Mouse (Mus musculus) heart, embryonic 14.5 days (tissue): ENCODE results near the gene Phactr3. TPM values are rescaled to one million over a fixed set of nuclear protein-coding genes. Genes with fewer than 3 reads are reported as not detected.
A peak's percentile ranks its signal among the peaks of the same experiment; 100 is the strongest.

Experiments
- ATAC-seq: fragments of 200-750 bp; cut with Nextera tagmentation; 2 replicates; pipeline ENCODE4 v1.8.0; 2017; ENCODE audit warnings: low read depth, moderate TSS enrichment; ENCODE audit not compliant: insufficient number of reproducible peaks, insufficient read depth, low FRiP score
- H3K27ac ChIP-seq, 2 experiments: fragments of 200-500 bp in 1 of 2; fragments of 300-500 bp in 1 of 2; sonication (generic) in 1 of 2; replicated peaks in 1 of 2; 2 replicates each; pipeline ENCODE4 v1.5.1; 2012 to 2014; ENCODE audit warnings: low read depth in 2 of 2, low read length in 2 of 2, control low read depth in 1 of 2, mild to moderate bottlenecking in 1 of 2, mixed read lengths in 1 of 2; ENCODE audit not compliant: control insufficient read depth in 1 of 2, insufficient read depth in 1 of 2
- H3K27me3 ChIP-seq: fragments of 300-500 bp; sonication (generic); 2 replicates; pipeline ENCODE4 v1.6.1; 2014; ENCODE audit warnings: mild to moderate bottlenecking, low read length, control low read depth; ENCODE audit not compliant: control insufficient read depth, insufficient read depth
- H3K36me3 ChIP-seq: fragments of 300-500 bp; sonication (generic); 2 replicates; pipeline ENCODE4 v1.6.1; 2014; ENCODE audit warnings: mild to moderate bottlenecking, control low read depth, low read length, mixed read lengths; ENCODE audit not compliant: control insufficient read depth, insufficient read depth
- H3K4me1 ChIP-seq, 2 experiments: fragments of 200-500 bp in 1 of 2; fragments of 300-500 bp in 1 of 2; sonication (generic) in 1 of 2; 2 replicates each; pipeline ENCODE4 v1.6.1; 2012 to 2014; ENCODE audit warnings: low read length in 2 of 2, control low read depth in 1 of 2, mixed read lengths in 1 of 2; ENCODE audit not compliant: control insufficient read depth in 2 of 2, insufficient read depth in 2 of 2
- H3K4me2 ChIP-seq: fragments of 300-500 bp; sonication (generic); 2 replicates; pipeline ENCODE4 v1.6.1; 2014; ENCODE audit warnings: mild to moderate bottlenecking, low read length
- H3K4me3 ChIP-seq, 2 experiments: fragments of 200-500 bp in 1 of 2; fragments of 300-500 bp in 1 of 2; sonication (generic) in 1 of 2; 2 replicates each; pipeline ENCODE4 v1.5.1; 2012 to 2014; ENCODE audit warnings: low read length in 2 of 2, mild to moderate bottlenecking in 2 of 2, control low read depth in 1 of 2, low read depth in 1 of 2, moderate library complexity in 1 of 2; ENCODE audit not compliant: control insufficient read depth in 1 of 2, insufficient read depth in 1 of 2
- H3K9ac ChIP-seq: fragments of 300-500 bp; sonication (generic); 2 replicates; pipeline ENCODE4 v1.6.1; 2014; ENCODE audit warnings: mild to moderate bottlenecking, low read length
- H3K9me3 ChIP-seq: fragments of 300-500 bp; sonication (generic); 2 replicates; pipeline ENCODE4 v1.6.1; 2016; ENCODE audit warnings: low read length, control low read depth; ENCODE audit not compliant: control insufficient read depth
- WGBS: fragments of 180-500 bp; shearing (Covaris S2); extraction: QIAGEN DNeasy Blood & Tissue Kit; methylation state at CpG from one replicate; pipeline ENCODE4 v1.1.7; 2014; 5-methylcytosine and 5-hydroxymethylcytosine counted together
- polyA plus RNA-seq: library from polyadenylated mRNA; unstranded; fragments of >200 nt; fragmentation: Nextera tagmentation; extraction: Ambion mirVana; gene quantifications from 2 replicates; pipeline ENCODE4 v1.2.1, GENCODE M21; 2014

Gene Phactr3
- polyA plus RNA-seq, 1 experiment from 2014 or later, result 11.1 TPM

- no peaks in the 10 kb centered on the region for H3K27me3 ChIP-seq
- WGBS, result 32% methylated on average over 16 of the region's 16 CpGs
- no peak overlapping the region for H3K27ac ChIP-seq
- no peaks in the 10 kb centered on the region for H3K9me3 ChIP-seq
- H3K36me3 ChIP-seq, result no peaks in the 10 kb centered on the region
- ATAC-seq, result no peak
- H3K4me2 ChIP-seq, result 0 out of 2 replicates have a peak overlapping the region, but pooled peaks have one; percentile 9
- H3K4me3 ChIP-seq, result no peak overlapping the region
- H3K9ac ChIP-seq, result no peak overlapping the region
- no peaks in the 10 kb centered on the region; a peak in 1 of 4 replicates for H3K4me1 ChIP-seq
Measured at GRCm38 (mm10) chr2:178175286-178175931, 56.6 kb downstream of the Phactr3 start.

DNA sequence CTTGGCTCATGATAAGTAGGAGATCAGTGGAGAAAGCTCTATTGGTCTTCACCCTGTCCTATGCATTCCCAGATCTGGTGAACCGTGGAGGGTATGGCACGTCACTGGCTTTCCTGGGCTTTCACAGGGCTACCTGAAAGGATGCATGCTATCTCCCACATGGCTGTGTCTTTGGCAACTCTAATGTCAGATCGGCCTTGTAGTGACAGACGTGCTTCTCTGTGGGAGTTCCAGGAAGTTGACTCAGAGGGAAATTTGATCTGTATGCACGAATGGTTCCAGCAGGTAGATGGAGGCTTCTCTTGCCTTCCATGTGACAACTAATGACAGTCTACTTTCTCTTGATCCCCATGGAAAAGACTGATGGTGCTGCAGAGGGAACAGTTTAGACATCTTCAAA, 65.5 kb downstream of the Phactr3 start:
- Histone ChIP-seq H3K9ac (no peak overlapping the region), H3K4me3 (no peak overlapping the region), H3K4me2 (no peak overlapping the region), H3K4me1 (no peaks in the 10 kb centered on the region; a peak in 1 of 4 replicates), H3K27me3 (no peaks in the 10 kb centered on the region), H3K27ac (no peak overlapping the region), H3K9me3 (peaks cover 5% of the 10 kb centered on the region; the same call in 1 of the 2 replicates), H3K36me3 (no peaks in the 10 kb centered on the region)
- ATAC-seq, result no peak
- 64% methylated on average over 5 of the region's 5 CpGs for WGBS

DNA sequence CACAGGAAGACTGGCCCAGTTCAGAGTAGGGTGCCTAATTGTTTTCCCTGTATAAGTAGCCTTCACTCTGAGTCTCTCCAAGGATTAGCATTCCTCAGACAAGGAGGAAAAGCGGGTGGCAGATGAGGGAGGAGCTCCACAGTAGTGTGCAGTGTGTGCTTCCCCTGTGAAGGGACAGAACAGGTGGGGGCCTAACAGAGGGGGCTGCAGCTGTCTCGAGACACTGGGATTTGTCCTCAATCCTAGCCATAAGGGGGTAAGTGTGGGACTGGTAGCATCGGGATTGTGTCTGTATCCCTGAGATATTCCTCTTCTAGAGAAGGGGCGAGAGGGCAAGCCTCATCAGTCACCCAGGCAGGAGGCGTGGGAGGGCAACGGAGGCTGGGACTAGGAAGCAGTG, 66.1 kb downstream of the Phactr3 start:
- Histone ChIP-seq H3K36me3 (no peaks in the 10 kb centered on the region), H3K27ac (no peak overlapping the region), H3K4me3 (no peak overlapping the region), H3K9me3 (peaks cover 5% of the 10 kb centered on the region; the same call in 1 of the 2 replicates), H3K4me1 (no peaks in the 10 kb centered on the region; a peak in 1 of 4 replicates), H3K9ac (no peak overlapping the region), H3K4me2 (no peak overlapping the region), H3K27me3 (no peaks in the 10 kb centered on the region)
- 61% methylated on average over 6 of the region's 6 CpGs for WGBS
- no peak for ATAC-seq

- WGBS, result 75% methylated on average over 2 of the region's 2 CpGs
- H3K4me1 ChIP-seq, result peaks cover 3 to 6% of the 10 kb centered on the region in 2 experiments; a peak in 2 of 4 replicates
- H3K9me3 ChIP-seq, result peaks cover 5% of the 10 kb centered on the region; the same call in 1 of the 2 replicates
- H3K9ac ChIP-seq, result no peak overlapping the region
- no peak overlapping the region for H3K27ac ChIP-seq
- no peaks in the 10 kb centered on the region for H3K36me3 ChIP-seq
- H3K27me3 ChIP-seq, result no peaks in the 10 kb centered on the region
- no peak overlapping the region for H3K4me3 ChIP-seq
- no peak for ATAC-seq
- H3K4me2 ChIP-seq, result no peak overlapping the region
Measured at GRCm38 (mm10) chr2:178188988-178189387, 70.2 kb downstream of the Phactr3 start.

DNA sequence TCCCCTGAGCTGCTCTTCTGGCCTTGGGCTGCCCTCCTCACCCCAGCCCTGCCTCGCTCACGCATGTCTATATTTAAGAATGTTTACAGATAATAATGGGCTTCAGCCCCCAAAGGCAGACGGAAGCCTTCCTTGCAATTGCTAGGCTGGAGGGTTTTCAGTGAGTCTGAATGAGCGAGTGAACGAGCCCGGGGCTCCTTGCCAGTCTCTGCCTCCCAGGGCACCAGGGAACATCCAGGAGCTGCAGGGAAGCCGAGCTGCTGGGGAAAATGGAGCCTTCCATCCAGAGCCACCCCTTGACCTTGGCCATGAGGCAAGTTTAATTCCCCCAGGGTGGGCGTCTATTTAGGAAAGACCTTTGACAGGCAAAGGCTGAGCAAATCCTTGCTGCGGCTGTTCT, 74.1 kb downstream of the Phactr3 start:
- Histone ChIP-seq H3K9ac (no peak overlapping the region), H3K4me2 (no peak overlapping the region), H3K36me3 (no peaks in the 10 kb centered on the region), H3K27ac (no peak overlapping the region), H3K4me1 (peaks cover 6 to 13% of the 10 kb centered on the region in 2 experiments; a peak in 3 of 4 replicates), H3K27me3 (no peaks in the 10 kb centered on the region), H3K4me3 (no peak overlapping the region), H3K9me3 (no peaks in the 10 kb centered on the region)
- no peak for ATAC-seq
- 58% methylated on average over 9 of the region's 9 CpGs for WGBS

- 61% methylated on average over 2 of the region's 2 CpGs for WGBS
- Histone ChIP-seq H3K27me3 (no peaks in the 10 kb centered on the region), H3K9ac (no peak overlapping the region), H3K36me3 (no peaks in the 10 kb centered on the region), H3K4me3 (no peak overlapping the region), H3K27ac (no peak overlapping the region), H3K4me2 (no peak overlapping the region), H3K9me3 (no peaks in the 10 kb centered on the region), H3K4me1 (peaks cover 6 to 13% of the 10 kb centered on the region in 2 experiments; a peak in 3 of 4 replicates)
- ATAC-seq, result no peak
Measured at GRCm38 (mm10) chr2:178193445-178193844, 74.7 kb downstream of the Phactr3 start.

DNA sequence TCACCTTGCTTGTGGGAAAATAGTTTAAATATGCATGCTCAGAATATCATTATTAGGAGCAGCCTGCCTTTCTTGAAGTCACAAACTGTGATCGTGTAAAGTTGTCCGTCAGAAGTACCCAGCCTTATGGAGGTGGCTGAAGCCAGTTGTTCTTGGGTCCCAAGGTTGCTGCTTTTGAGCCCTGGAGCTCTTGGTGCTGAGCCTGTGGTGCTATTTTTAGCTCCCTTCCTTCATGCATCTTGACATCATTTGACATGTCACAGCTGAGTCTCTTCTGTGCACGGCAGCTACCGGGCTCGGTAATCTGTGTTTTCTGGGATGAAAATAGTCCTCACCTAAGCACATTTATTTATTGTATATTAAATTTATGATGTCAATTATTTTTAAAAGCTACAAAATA, 76.1 kb downstream of the Phactr3 start:
- Histone ChIP-seq H3K36me3 (no peaks in the 10 kb centered on the region), H3K27ac (peak overlapping the region; percentile 25 to 26; a peak in 2 of 4 replicates), H3K27me3 (no peaks in the 10 kb centered on the region), H3K4me3 (no peak overlapping the region), H3K9me3 (no peaks in the 10 kb centered on the region), H3K4me2 (no peak overlapping the region), H3K4me1 (peaks cover 6 to 13% of the 10 kb centered on the region in 2 experiments; a peak in 3 of 4 replicates), H3K9ac (no peak overlapping the region)
- 20% methylated on average over 5 of the region's 5 CpGs for WGBS
- ATAC-seq, result no peak

DNA sequence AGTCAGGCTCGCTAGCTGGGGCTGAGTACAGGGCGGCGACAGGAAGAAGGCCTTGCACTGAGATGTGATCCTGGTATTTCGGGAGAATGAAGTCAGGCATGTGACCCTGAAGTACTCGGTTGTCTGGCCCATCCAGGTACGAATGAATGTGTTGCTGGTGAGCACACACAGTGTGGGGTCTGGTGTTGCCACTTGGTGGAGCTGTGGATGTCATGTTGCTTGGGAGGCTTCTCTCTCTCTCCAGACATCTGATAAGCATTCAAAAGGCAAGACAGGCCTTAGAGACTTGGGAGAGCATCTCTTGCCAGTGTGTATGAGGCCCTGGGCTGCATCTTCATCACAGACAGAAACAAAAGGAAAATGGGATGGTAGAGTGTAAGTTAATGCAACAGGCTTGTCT, 77.3 kb downstream of the Phactr3 start:
- ATAC-seq, result no peak

More for the DNA sequence above, 77.3 kb downstream of the Phactr3 start:
- Histone ChIP-seq H3K4me3 (no peak overlapping the region), H3K36me3 (no peaks in the 10 kb centered on the region), H3K27me3 (no peaks in the 10 kb centered on the region), H3K4me1 (peaks cover 6 to 13% of the 10 kb centered on the region in 2 experiments; a peak in 3 of 4 replicates), H3K9me3 (no peaks in the 10 kb centered on the region), H3K27ac (no peak overlapping the region), H3K9ac (no peak overlapping the region), H3K4me2 (no peak overlapping the region)
- 80% methylated on average over 6 of the region's 6 CpGs for WGBS
